Mouse (Mus musculus) adrenal gland, postnatal 36 days (tissue): ENCODE measurements around the gene Cbl. TPM values are rescaled to one million over a fixed set of nuclear protein-coding genes. Genes with fewer than 3 reads are reported as not detected.

Experiments used
- DNase-seq, 2 experiments: peaks; one replicate each; pipeline ENCODE4 v3.0.0; 2021; ENCODE audit warnings: mixed read lengths in 1 of 2
- total RNA-seq, 2 experiments: library from RNA; stranded (reverse); gene quantifications; 2 replicates each; pipeline ENCODE4 v1.2.3; 2021

Gene Cbl
- total RNA-seq, 2 experiments from 2014 or later: 28.9 to 40.5 TPM

GRCm38 (mm10) chr9:44106182-44106581, 127.7 kb downstream of the Cbl start:
- DNase-seq: no peak

GRCm38 (mm10) chr9:44105781-44106180, 128.1 kb downstream of the Cbl start:
- no peak for DNase-seq

GRCm38 (mm10) chr9:44104881-44105280, 129.0 kb downstream of the Cbl start:
- peak in 1 of 2 experiments; percentile 58 for DNase-seq

GRCm38 (mm10) chr9:44101490-44101889, 132.4 kb downstream of the Cbl start, which contains the start of gene Mfrp:
Gene Mfrp, plus strand, starts transcription at chr9:44101729.
- no peak for DNase-seq

GRCm38 (mm10) chr9:44096536-44096935, 137.3 kb downstream of the Cbl start:
- peak in 1 of 2 experiments; percentile 53 for DNase-seq

- no peak for DNase-seq
These were observed 138.1 kb downstream of the Cbl start for GRCm38 (mm10) chr9:44095781-44096180.

- no peak for DNase-seq
These were observed 139.1 kb downstream of the Cbl start for GRCm38 (mm10) chr9:44094737-44095136.

GRCm38 (mm10) chr9:44093612-44094503, 140.0 kb downstream of the Cbl start:
- DNase-seq: peak; percentile 76 to 80

Other genes starting within 250 kb of the Cbl start
- gene Thy1, start 190.7 kb downstream of the Cbl start, total RNA-seq: 10 to 100 TPM; 26.4 to 32.7 TPM
- gene Usp2, start 167.0 kb downstream of the Cbl start, total RNA-seq: 10 to 100 TPM; 47.3 to 75.2 TPM
- gene Mfrp, start 132.3 kb downstream of the Cbl start, total RNA-seq: under 1 TPM in 1 of 2 experiments, not detected in 1; 0.10 TPM
- 10 to 100 TPM; 13.0 to 20.4 TPM for gene C1qtnf5, start 126.8 kb downstream of the Cbl start, total RNA-seq
- gene Gm49380, start 120.5 kb downstream of the Cbl start, total RNA-seq: under 1 TPM; 0.70 to 0.76 TPM
- 10 to 100 TPM; 28.0 to 32.7 TPM for gene Rnf26, start 120.5 kb downstream of the Cbl start, total RNA-seq
- 10 to 100 TPM; 30.7 to 73.7 TPM for gene Mcam, start 99.6 kb downstream of the Cbl start, total RNA-seq
- 1 to 10 TPM; 2.3 to 3.3 TPM for gene Ccdc153, start 6.6 kb upstream of the Cbl start, total RNA-seq
- not detected for gene Pdzd3, start 17.4 kb upstream of the Cbl start, total RNA-seq
- 10 to 100 TPM; 14.9 to 32.2 TPM for gene Nlrx1, start 34.5 kb upstream of the Cbl start, total RNA-seq
- gene Abcg4, start 54.6 kb upstream of the Cbl start, total RNA-seq: 10 to 100 TPM; 28.2 to 32.6 TPM
- 10 to 100 TPM; 18.9 to 24.4 TPM for gene Hinfp, start 71.6 kb upstream of the Cbl start, total RNA-seq
- gene C2cd2l, start 86.2 kb upstream of the Cbl start, total RNA-seq: 10 to 100 TPM; 37.6 to 50.6 TPM
- gene Dpagt1, start 92.0 kb upstream of the Cbl start, total RNA-seq: 10 to 100 TPM; 25.3 to 32.7 TPM
- 10 to 100 TPM; 41.3 to 47.7 TPM for gene H2afx, start 100.6 kb upstream of the Cbl start, total RNA-seq
- gene Hmbs, start 110.2 kb upstream of the Cbl start, total RNA-seq: 10 to 100 TPM; 61.8 to 98.3 TPM
- 10 to 100 TPM; 53.0 to 72.7 TPM for gene Vps11, start 127.6 kb upstream of the Cbl start, total RNA-seq
- 100 to 1,000 TPM; 203 to 204 TPM for gene Hyou1, start 145.4 kb upstream of the Cbl start, total RNA-seq
- 10 to 100 TPM; 13.5 to 18.6 TPM for gene Slc37a4, start 162.8 kb upstream of the Cbl start, total RNA-seq
- 1,000 to 10,000 TPM; 1,182 to 1,266 TPM for gene Rps25, start 173.1 kb upstream of the Cbl start, total RNA-seq
- gene Trappc4, start 173.6 kb upstream of the Cbl start, total RNA-seq: 10 to 100 TPM; 82.0 to 95.7 TPM
- 10 to 100 TPM; 14.7 to 18.9 TPM for gene Ccdc84, start 184.5 kb upstream of the Cbl start, total RNA-seq
- gene Foxr1, start 207.1 kb upstream of the Cbl start, total RNA-seq: not detected
- not detected for gene Upk2, start 220.9 kb upstream of the Cbl start, total RNA-seq
- 10 to 100 TPM; 47.6 to 51.8 TPM for gene Bcl9l, start 248.8 kb upstream of the Cbl start, total RNA-seq